Mouse (Mus musculus): ENCODE data around the gene Cmss1.

Gene Cmss1

DNA sequence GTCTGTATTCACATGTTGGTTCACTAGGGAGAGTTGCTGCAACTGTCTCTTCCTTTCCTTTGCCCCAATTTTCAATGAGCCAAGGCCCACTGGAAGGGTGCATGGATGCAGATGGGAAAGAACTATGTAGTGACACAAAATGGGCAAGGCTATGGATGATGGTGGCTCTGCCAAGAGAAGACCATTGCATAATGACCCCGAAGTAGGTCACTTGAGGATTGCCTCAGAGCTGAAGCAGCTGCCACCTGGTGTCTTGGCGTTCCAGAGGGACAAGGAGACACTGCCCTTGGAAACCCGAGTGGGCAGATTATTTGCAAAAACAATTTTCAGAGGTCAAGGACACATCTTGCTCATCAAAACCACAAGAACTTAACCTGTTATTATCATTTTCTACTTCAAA, 257.6 kb downstream of the Cmss1 start:
- no peak for DNase-seq (ENCODE audit: low spot score in 2 of 2)

DNA sequence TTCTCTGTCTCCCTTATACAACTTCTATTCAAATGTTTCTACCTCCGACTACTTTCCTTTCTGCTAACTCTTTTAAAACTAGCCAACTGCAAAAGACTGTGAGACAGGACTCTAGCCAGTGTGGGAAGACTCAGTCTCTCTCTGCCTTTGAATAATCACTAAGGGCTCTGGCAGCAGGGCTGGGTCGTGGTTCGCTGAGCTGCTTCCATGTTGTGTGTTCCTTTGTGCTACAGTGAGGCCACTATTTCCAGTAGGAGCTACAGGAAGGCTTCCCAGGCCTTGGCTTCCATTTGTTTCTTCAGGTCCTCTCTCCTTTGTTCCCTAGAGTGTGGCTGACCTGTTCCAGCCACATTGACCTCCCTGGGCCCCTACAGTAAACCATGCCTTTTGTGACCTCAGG, 260.4 kb downstream of the Cmss1 start:
- no peak for DNase-seq (ENCODE audit: low spot score in 2 of 2)

DNA sequence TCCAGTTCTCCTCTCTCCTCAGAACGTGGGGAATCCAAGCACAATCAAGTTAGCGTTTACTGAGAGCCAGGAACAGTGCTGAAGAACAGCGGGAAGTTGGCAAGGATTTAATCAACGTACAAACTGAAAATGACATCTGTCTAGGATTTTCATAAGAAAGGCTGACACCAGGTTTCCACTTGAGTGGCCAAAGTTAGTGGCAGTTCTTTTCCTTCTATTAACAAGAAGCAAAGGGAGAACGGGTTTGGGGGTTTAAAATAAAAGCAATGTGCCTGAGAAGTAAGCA, 266.1 kb downstream of the Cmss1 start:
- DNase-seq (ENCODE audit: low spot score in 2 of 2), result no peak

DNA sequence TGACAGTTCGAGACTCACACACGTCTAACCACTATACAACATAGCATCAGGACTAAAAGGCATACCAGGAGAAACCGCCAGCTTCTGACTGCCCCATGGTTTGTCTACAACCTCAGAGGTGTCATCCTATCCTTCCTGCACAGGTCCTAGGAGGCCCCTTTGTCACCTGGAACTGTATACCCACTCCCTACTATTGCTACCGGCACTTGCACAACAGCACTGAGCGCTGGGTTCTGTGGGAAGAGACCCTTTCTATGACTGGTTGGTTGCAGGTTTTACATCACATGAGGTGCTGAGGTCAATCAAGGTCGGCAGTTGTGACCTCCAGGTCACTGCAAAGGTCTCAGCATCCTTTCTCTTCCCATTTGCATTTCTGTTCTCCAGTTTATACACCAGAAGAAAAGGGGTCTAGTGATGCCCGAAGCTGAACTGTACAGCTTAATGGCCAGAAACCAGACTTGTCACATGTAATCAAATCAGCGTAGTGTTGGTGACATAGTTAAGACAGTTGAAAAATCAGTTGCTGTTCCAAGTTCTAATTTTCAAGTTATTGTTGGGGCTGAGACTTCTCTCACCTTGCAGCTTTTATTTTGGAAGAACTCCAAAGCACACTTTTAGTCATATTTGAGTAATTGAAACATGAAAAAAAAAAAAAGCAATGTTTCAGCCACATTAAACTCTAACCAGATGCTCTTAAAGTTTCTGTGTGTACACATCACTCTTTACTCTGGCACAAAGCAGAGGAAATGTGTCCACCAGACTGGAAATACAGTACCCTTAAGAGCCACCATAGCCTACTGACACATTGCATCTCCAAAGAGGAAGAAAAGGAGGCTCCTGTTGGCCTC, 266.7 kb downstream of the Cmss1 start:
- DNase-seq (ENCODE audit: low spot score in 2 of 2), result no peak

DNA sequence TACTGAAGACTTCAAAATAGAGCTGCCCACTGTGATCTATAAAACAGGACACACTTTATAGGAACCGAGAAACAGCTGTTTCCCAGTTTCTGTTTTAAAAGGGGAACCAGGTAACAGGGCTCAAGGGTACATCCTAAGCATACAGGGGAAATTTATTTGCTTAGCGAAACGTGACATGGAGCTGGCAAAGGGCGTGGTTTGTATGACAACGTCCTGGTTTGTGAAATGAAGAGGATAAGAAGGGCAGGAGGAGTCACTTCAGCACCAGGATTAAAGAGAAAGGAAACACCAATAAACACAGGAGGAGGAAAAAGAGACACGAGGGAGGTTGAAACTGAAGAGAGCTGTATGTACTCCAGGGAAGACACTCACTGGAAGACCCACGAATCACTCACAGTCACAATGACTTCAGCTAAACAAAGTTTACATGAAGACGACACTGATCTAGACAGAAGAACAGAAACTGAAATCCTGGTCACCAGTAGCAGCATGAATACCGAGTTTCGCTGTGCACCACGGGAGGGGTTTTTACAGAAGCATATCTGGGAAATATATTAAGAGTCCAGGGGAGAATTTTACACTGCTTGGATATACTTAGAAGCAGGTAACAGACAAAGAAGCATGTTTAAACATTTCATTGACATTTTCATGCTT, 269.8 kb downstream of the Cmss1 start:
- DNase-seq (ENCODE audit: low spot score in 2 of 2), result no peak

DNA sequence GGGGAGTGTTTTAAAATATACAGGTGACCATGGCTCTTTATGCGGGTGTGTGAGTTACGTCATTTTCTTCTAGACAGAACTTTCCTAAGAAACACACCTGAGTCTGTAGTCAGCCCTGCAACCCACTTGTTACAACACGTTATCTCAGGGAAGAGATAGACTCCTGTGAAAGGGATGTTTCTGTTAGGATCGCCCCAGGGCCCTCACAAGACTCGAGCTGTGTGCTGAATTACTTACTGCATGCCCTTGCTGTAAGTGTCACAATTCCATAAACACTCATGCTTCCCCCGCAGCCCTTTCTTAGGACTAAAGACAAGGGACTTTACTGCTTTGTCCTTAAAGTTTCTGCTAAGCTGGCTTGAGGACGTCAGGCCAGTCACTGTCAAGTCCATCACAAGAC, 274.4 kb downstream of the Cmss1 start:
- no peak for DNase-seq (ENCODE audit: low spot score in 2 of 2)

DNA sequence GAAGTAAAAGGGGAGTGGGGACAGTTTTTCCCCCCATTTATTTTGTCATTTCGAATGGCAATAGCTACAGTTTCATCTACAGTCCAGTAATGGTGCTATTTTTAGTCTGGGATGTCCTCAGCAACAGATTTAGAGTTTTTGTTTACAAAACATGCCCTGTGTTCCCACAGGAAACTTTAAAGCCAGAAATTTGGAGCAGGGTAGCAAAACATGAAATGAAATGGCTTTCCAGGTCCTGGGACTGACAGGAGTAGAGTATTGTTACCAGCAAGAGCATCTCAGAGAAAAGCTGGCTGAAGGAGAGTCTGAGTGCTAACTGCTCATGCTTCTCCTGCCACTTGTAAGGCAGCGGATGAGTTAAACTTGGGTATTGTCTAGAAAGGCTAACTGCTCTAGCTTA, 276.6 kb downstream of the Cmss1 start:
- DNase-seq (ENCODE audit: low spot score in 2 of 2), result no peak

DNA sequence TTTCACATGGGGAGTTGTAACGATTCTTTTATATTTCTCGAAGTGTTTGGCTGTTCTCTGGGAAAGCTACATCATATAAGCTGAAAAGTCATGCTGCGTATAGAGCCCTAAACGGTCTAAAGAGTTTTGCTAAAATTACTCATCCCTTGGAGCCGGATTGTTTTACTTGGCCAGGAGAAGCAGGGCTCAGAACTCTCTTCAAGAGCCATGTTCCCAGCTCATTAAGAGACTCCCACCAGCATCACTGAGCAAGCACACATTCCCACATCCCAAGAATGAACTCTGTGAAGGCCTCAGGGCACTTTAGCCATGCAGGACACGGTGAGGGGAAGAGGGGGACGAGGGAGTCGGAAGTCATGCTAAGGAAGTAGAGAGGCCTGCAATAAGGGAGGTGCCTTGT, 277.6 kb downstream of the Cmss1 start:
- DNase-seq (ENCODE audit: low spot score in 2 of 2), result no peak

DNA sequence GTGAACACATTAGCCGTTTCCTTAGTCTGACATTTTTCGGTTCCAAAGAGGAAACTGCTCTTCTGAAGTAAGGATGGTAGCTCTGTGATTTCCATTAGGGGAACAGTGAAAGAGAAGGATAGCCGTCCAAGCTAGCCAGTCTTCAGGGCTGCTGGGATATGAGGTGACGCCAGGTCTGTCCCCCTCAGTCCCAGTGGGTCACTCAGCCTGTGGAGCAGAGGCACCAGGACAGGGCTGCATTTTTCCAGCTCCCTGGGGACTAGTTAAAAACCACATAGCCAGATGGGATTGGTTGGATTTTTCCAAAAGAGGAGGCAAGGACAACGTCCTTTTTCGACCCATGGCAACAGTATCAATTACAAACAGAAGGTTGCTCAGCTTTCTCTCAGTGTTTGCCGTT, 279.7 kb downstream of the Cmss1 start:
- DNase-seq (ENCODE audit: low spot score in 2 of 2), result no peak

DNA sequence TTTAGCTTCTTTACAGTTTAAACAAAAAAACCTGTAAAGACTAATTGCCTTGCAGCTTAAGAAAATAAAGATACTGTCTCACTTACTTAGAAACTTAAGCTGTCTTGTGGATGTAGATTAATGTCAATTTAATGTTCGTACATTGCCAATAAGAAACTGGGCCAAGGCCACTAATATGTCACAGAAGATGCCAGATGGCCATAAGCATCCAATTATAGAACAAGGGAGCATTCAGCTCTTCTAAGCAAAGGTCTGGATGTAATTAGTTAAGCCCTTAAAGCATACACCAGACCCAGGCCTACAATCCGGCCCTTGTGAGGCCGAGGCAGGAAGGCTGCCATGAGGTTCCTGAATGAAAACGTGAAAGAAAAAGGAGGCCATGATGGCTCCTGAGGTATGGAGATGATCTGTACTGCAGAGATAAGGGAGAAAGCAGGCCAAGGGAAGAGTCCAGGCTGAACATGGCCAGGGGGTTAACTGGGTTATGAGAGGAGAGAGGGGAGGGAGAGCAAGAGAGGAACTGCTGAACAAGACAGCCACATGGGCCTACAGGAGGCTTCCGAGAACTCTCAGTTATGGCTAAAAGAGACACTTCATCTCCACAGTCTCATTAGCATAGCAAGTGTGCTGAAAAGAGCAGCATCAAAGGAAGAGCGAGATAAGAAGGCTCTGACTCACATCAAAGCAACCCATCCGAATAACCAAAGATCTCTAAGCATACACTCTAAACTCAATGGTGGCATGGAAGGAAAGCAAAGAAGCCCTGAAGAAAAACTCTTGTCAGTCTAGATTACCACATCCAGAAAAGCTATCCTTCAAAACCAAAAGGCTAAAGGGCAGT, 287.2 kb downstream of the Cmss1 start:
- DNase-seq (ENCODE audit: low spot score in 2 of 2), result no peak

DNA sequence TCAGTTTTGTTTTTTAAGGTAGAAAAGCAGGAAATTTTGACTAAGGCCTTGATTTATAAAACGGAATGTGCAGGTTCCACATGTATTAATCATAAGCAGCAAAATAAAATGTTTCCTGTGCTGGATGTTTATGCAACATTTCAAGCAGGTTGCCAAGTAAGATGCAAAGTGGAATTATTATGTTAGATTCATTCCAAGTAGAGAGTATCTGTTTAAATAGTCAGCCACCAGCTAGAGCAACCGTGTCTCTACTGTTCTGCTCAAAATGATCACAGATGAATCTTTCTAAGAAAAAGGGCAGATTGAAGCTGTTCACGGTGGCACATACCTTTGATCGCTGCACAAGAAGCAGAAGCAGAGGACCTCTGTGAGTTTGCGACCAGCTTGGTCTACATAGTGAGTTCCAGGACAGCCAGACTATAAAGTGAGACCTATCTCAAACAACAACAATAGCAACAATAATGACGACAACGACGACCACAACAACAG, 288.0 kb downstream of the Cmss1 start:
- DNase-seq (ENCODE audit: low spot score in 2 of 2), result no peak

DNA sequence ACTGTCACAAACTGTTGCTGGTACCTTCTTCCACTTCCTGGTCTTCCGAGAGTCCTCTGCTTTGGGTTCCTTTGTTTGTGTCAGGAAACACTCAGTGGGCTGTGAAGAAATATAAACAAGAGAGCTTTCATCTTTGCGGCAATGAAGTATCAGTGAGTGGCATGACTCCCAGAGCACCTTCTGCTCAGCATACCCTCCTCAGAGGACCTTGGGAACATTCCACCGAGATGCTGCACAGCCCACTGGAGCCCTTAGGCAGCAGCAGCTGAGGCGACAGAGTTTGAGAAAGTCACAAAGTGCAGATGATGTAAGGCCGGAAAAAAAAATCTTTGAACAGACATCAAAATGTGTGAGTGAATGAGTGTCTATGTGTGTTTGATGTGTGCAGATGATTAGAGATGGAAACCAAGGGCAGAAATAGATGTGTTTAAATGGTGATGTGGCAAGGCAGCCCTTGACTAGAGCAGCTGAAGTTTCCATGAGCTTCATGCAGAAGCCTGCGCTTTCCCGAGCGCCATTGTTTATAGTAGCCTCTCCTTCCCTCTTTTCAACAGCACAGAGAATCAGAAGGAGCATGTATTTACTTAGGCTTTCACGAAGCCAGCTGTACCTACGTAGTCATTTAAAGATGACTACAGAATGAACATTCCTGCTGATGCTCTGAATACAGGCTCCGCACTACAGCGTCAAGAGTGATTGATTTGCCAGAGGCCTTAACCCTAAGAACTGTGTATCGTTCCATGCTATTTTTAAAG, 288.6 kb downstream of the Cmss1 start:
- DNase-seq (ENCODE audit: low spot score in 2 of 2), result no peak

DNA sequence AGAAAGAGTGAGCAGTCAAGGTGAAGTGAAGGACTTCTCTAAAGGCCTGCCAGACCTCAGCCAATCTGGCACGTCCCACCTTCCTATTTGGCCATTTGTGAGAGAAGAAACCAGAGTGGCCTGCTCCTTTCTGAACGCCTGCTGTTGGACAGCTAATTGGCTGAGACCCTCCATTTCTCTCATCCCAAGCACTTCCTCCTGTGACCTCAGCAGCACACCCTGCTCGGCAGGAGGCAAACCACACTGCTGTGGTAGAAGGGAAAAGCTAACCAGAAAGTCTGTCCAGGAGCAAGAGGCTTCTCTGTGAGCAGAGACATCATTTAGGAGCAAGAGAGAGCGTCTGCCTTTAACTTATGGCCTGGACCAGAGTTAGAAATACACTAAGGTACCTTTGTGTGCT, 289.5 kb downstream of the Cmss1 start:
- no peak for DNase-seq (ENCODE audit: low spot score in 2 of 2)

DNA sequence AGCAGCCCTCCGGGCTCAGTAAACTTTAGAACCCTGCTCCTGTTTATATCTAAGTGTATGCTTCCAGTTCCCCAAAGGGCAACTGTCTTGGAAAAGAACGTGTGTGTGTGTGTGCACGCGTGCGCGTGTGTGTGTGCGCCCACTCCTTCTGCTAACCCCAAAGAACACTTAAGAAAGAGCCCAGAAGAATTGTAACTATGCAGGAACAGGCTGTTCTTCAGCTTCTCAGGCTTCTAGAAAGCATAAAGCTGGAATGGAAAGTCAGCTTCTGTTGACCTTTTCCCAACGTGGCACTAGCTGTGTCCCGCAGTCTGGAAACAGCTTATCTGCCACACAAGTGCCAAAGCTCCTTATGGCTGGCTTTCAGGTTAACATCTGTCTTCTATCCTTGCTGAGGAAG, 291.6 kb downstream of the Cmss1 start:
- no peak for DNase-seq (ENCODE audit: low spot score in 2 of 2)

DNA sequence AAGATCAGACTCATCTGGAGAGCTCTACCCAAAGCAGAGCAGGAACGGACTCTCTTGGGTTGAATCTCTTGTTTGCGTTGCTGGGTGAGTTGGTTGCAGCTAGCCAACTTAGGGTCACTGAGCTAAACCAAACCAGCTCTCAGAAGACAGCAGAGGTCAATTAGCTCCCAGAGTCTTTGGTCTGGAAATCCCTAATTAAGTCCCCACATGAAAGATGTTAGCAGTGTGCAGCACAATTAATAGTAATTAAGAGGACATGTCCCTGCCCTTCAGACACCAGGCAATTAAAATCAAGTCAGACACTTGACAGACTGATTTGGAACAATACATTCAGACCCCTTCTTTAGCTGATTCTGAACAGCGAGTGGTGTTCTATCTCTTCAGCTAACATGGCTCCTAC, 292.4 kb downstream of the Cmss1 start:
- no peak for DNase-seq (ENCODE audit: low spot score in 2 of 2)

DNA sequence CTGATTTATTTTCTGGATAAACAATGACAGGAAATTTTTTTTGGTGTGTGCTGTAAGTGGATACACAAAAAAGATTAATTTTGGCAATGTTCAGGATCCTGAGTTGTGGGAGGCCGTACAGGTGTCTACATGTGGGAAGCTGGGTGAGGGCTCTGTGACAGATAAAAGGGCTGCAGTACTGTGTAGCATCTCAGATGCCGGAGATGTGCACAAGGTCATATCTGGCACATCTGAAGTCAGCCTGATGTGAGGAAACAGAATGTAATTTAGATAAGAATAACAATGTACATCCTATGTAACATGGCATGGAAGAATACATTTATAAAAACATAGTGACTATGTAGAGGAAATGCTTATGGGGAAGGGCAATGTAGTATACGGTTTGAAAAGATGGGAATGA, 293.2 kb downstream of the Cmss1 start:
- DNase-seq (ENCODE audit: low spot score in 2 of 2), result no peak

DNA sequence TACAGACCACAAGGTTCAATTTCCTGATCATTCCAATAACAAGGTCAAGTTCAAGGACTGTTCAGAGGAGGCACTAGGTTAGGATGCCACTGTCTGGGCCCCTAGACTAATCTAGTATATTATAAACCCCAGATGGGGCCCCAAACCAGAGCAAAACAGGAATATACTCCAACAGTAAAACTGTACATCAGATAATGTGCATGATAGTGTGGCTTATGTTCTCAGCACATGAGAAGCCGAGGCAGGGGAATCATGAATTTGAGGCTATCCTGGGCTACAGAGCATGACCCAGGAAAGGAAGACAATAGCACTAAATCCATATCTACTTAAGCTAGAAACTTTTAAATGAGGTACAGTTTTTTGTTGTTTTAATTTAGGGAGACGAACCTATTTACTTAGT, 294.5 kb downstream of the Cmss1 start:
- no peak for DNase-seq (ENCODE audit: low spot score in 2 of 2)

DNA sequence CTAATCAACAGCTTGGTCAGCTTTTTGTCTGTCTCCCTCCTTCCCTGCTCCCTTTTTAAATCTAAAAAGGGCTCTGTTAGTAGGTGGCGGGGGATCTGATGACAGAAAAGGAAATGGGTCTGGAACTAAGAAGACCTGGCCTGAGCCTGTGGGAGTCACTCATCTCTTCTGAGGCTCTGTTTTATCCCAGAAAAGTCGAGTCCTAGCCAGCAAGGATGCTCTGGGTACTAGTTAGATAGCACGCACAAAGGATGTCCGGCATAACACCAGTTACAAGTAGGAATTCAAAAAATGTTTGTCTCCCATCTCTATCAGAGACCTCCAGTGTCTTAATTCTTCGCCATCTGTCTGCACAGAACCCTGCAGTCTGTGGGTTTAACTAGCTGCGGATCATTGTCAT, 301.2 kb downstream of the Cmss1 start:
- DNase-seq (ENCODE audit: low spot score in 2 of 2), result no peak

DNA sequence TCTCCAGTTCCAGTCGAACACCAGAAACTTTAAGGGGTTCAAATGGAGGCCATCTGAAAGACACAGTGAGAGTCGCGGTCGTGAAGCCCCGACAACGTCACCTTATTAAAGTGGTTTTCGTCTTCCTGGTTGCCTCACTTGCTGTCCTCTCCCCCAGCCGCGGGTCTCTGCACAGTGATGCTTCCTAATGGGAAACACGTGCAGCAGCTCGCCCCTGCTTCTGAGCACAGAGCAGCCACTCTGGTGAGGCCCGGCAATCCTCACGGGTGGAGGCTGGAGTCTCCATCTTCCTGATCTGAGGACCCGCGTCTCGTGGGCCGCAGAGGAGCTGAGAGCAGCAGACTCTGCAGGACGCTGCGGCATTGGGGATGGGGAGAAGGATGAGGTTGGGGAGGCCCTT, 302.9 kb downstream of the Cmss1 start:
- no peak for DNase-seq (ENCODE audit: low spot score in 2 of 2)

DNA sequence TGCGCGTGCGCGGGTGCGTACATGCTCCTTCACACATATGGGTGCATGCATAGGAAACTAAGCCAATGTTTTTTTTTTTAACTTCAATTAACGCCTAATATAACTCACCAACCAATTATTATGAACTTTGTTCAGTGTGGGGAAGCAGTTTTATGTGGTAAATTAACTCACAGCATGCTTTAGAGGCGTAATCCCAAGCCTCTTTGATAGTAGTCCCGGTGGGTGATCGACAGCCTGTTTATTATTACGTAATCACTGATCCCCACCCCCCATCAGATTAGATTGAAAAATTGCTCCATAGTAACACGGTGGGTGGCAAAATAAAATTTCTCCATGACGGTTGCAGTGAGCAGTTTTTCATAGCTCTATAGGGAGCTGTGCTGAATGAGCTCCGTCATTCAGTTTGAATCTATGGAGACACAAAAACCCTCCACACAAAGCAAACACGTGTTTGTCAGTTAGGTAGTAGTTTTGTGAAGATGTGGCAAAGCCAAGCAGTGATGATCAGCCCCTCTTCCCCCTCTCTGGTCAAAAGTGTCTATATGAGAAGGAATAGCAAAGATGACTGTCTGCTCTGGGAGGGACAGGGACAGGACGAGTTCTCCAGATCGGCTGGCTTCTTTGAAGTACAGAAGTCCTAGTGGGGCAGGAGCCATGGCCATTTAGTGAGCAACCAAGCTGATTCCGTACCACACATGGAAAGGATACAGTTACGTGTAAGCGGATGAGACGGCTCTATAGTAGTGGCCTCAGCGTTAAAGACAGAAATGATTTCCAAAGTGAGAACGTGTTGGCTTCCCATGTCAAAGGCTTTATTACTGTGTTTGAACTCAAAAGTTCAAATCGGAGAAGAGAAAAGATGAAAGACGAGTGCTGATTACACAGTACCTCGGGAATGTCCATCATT, 303.6 kb downstream of the Cmss1 start:
- no peak for DNase-seq (ENCODE audit: low spot score in 2 of 2)

DNA sequence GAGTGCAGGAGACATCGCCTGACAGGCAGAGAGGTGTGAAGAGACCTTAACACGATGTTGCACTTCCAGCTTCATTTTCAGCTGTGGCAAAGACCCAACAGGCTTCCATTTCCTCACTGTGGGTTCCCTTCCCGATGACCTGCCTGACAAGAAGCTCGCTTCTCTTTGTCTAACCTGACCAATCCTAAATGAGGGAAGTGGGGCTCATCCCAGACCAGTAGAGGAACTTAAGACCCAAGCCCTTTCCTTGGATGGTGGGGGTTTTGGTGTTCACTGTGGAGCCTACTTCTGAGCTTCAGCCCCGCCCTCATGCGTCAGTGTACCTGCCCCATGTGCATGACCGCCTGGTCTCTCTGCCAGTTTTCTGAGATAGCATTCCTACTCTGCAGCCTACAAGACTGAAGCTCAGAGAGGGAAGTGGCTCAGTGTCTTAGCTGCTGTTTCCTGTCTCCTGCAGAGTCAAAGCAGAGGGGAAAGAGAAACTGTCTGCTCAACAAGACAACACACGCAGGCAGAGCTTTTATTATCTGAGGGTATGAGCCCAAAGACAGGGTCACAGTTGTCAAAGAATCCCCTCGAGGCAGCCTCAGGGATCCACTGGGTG, 305.1 kb downstream of the Cmss1 start:
- DNase-seq (ENCODE audit: low spot score in 2 of 2), result no peak

Data from frontal cortex, postnatal 36 days (tissue).